Mouse (Mus musculus) lung, adult 2 months (tissue): Measurements from ENCODE around the gene Actr3b.
A peak's percentile ranks its signal among the peaks of the same experiment; 100 is the strongest.

Experiments
- CTCF ChIP-seq: fragments of 200-500 bp; IDR thresholded peaks from 2 replicates; pipeline ENCODE4 v1.5.1; 2011; ENCODE audit warnings: mild to moderate bottlenecking, low read length, control low read depth; ENCODE audit not compliant: insufficient read depth
- POLR2A ChIP-seq: fragments of 200-500 bp; IDR thresholded peaks from 2 replicates; pipeline ENCODE4 v1.6.1; 2011; ENCODE audit warnings: low read depth, mild to moderate bottlenecking, control low read depth, low read length, borderline replicate concordance; ENCODE audit errors: extremely low read depth

- peak; percentile 26; the same call in 1 of the 2 replicates for TF ChIP-seq CTCF
- TF ChIP-seq POLR2A = no peak
These were observed 88.3 kb downstream of the Actr3b start for GRCm38 (mm10) chr5:25848058-25848457.
